Mouse (Mus musculus): ENCODE data around the gene Chd4.
"Not testable (repeated sequence)": the region's sequence is repeated elsewhere in the genome, so short reads cannot be mapped to it uniquely, and the experiment has no call there.

The Chd4 gene

GRCm38 (mm10) chr6:125160854-125161760 is 65.3 kb downstream of the Chd4 start:
- DNase-seq (ENCODE audit: low spot score): peak; percentile 76

DNA sequence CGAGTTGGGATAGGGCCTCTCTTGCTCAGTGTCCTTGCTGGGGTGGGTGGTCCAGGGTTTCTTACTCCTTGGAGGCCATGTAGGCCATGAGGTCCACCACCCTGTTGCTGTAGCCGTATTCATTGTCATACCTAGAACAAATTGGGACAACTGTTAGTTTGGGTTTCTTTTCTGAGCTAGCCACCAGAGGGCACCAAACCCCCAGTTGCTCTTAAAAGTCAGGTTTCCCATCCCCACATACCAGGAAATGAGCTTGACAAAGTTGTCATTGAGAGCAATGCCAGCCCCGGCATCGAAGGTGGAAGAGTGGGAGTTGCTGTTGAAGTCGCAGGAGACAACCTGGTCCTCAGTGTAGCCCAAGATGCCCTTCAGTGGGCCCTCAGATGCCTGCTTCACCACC is 66.2 kb downstream of the Chd4 start:
- peak; percentile 83 for DNase-seq (ENCODE audit: low spot score)

DNA sequence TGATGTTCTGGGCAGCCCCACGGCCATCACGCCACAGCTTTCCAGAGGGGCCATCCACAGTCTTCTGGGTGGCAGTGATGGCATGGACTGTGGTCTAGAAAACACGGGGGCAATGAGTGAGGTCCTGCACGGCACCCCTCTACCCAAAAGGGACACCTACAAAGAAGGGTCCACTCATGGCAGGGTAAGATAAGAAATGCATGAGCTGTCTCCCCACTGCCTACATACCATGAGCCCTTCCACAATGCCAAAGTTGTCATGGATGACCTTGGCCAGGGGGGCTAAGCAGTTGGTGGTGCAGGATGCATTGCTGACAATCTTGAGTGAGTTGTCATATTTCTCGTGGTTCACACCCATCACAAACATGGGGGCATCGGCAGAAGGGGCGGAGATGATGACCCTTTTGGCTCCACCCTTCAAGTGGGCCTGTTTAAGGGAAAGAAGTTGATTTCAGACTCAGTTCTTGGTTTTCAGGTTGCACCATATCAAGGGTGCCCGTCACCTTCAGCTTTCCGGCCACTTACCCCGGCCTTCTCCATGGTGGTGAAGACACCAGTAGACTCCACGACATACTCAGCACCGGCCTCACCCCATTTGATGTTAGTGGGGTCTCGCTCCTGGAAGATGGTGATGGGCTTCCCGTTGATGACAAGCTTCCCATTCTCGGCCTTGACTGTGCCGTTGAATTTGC is 67.0 kb downstream of the Chd4 start:
- not testable (repeated sequence) for DNase-seq (ENCODE audit: low spot score)

DNA sequence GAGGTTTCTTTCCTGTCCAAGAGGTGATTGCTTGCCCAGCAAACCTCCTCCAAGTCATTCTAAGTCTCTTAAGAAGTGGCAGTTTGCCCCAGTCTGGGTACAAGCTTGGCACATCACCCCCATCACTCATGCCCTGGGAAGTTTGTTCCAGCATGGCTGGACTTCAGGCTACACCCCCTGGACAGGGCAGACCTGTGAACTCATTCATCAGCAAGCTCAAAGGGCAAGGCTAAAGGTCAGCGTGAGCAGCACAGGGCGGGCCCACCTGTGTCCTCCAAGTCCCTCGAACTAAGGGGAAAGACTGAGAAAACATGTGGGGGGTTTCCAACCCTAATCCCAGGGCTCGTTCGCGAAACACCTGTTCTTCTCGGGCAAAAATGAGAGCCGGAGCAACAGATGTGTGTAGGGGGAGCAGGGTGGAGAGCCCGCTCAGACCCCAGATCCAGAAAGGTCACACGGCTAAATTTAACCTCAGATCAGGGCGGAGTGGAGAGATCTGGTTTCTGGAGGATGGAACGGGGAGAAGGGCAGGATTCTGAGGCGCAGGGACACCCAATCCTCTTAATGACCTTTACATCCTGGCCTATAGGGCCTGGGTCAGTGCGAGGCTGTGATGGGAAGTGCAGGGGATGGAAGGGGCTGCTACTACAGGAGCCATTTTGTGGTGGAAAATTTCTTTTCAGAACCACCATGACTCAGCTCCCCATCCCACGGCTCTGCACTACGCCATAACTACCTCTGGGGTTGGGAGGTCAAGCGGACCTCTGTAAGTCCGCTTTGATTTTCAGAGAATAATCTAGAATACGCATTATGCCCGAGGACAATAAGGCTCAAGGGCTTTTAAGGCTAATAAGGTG is 68.2 kb downstream of the Chd4 start:
- DNase-seq (ENCODE audit: low spot score): no peak

DNA sequence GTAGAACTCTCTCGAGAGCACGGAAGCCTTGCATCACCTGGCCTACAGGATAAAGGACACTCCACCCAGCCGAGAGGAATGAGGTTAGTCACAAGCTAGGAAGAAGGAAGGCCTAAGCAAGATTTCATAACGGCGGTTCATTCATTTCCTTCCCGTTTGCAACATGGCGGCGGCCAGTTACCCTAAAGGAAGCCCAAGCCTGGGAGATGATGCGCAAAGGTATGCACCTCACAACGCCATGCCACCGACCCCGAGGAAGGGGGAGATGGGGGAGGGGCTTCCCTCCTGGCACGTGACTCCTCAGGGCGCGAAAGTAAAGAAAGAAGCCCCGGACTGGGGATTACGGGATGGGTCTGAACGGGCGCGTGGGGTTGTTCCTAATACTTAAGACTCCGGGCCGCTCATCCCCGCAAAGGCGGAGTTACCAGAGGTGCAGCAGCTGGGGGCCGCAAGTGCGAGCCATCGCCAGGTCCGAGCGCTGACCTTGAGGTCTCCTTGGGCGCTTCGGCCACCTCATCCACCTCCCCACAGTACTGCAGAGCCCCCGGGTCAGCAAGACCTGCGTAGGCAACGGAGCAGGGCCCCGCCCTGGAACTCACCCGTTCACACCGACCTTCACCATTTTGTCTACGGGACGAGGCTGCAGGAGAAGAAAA is 69.0 kb downstream of the Chd4 start:
- peak; percentile 80 for DNase-seq (ENCODE audit: low spot score)

- DNase-seq (ENCODE audit: low spot score): peak; percentile 96
These were observed 69.6 kb downstream of the Chd4 start for GRCm38 (mm10) chr6:125165328-125165891.

DNA sequence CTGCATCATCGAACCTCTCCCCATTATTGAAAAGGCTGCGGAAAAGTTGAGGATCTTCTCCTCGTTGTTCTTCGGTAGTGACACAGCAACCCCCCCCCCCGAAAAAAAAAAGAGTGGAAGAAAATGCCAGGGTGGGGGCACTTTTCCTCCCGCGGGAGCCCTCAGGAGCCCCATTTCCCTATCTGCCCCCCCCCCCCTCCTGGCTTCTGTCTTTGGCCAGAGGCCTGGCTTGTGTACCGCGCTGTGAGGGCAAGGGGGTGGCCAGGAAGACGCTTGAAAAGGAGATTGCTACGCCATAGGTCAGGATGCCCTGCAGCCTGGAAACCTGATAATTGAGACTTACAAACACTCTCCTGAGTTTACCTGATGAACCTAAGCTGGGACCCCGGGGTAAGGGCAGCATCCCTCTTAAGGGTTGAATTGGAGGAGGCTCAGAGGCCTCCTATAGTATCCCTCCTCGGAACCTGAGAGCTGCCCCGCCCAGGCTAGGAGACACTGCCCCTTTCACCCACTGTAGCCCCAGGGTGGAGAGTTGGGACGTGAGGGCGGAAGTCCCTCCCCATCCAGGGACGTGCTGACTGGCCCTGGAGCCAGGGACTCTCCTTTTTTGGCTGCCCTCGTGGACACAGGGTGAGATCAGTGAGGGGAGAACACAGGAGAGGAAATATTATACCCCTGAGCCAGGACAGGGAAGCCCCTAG is 70.4 kb downstream of the Chd4 start, which contains the start of gene Gapdh:
TSS of gene Gapdh (minus strand) at position 417 of the 701 bp plus-strand sequence.
- peak; percentile 79 for DNase-seq (ENCODE audit: low spot score)

DNA sequence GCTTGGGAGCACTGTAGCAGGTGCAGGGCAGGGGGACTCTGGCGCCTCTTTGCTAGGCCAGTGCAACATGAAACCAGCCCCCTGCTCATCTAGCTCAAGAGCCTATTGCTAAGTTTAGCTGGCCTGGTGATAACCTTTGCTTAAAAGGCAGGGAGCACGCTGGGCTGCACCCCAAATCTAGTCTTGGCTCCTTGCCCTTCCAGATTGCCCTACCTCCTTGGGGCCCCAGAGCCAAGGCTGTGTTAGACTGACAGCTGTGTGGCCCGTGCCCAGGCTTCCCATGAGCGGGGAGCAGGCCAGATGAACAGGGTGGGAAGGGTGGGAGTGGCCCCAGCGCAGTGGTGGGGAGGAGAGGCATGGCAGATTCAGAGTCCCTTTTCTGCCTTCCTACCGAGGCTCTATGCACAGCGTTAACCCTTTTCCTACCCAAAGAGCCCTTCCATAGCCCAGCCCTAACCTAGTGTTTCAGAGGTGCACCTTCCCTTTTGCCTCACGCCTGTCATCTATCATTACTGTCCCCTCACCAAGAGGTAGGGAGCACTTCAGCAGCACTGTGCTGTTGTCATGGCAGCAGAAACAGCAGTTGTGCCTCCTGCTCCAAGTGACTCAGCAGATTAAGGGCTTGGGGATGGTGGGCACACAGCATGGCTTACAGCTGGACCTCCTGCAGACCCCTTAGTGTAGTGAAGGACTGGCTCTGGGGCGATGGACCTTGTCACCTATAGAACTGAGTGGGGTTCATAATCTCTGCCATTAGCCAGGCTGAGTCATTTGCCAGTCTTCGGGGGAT is 71.3 kb downstream of the Chd4 start:
- peak; percentile 48 for DNase-seq (ENCODE audit: low spot score)

GRCm38 (mm10) chr6:125168086-125168485 is 72.3 kb downstream of the Chd4 start:
- DNase-seq (ENCODE audit: low spot score): no peak

GRCm38 (mm10) chr6:125170194-125170593 is 74.4 kb downstream of the Chd4 start:
- DNase-seq (ENCODE audit: low spot score): no peak

GRCm38 (mm10) chr6:125172474-125172873 is 76.7 kb downstream of the Chd4 start:
- DNase-seq (ENCODE audit: low spot score): no peak

- DNase-seq (ENCODE audit: low spot score): no peak
These were observed 77.5 kb downstream of the Chd4 start for GRCm38 (mm10) chr6:125173256-125173655.

DNA sequence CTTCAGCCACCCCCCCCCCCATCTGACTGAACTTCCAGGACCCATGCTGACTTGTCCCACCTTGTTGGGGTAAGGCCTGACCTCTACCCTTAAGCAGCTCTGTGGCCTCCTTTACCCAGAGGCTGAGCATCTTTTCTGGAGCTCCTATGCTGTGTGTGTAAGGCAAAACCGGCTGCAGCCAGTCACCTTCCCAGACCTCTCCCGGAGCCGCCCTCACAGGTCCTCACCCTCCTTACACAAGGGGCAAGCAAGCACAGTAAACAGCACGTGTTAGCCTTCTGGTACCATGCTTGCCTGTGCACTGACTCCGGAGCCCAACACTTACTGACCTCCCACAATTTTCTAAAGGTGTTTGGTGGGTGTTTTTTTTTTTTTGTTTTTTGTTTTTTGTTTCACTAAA is 79.7 kb downstream of the Chd4 start:
- no peak for DNase-seq (ENCODE audit: low spot score)

DNA sequence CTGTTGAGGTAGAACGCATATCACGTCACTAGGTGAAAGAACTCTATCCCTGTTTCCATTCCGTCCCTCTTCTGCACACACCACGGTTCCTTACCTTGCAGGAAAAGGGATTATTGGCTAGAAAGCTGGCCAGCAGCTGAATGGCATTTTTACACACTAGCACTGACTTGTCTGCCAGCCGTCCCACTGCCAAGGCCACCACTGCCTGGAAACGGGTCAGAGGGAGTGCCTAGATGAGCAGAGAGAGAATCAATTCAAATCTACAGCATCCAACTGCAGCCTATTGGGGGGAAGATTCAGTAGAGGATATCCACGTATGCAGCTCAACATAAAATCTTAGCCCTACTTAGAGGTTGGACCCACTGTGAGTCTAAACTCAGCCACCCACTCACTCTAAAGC is 83.8 kb downstream of the Chd4 start:
- DNase-seq (ENCODE audit: low spot score): no peak

Data from testis, postnatal 10 days (tissue).